Mouse (Mus musculus) lung, adult 2 months (tissue): ENCODE measurements at regions not wholly inside any gene's neighbourhood (a gene's known extent, or its start where the extent isn't known, plus 50 kb on each side); places are given as distances from the start of the nearest gene placed in this dataset.

Experiments
- DNase-seq: peaks from one replicate; pipeline ENCODE4 v3.0.0; 2022
- H3K4me1 ChIP-seq: fragments of 200-500 bp; 2 replicates; pipeline ENCODE4 v1.6.1; 2011; ENCODE audit warnings: low read length; ENCODE audit not compliant: control insufficient read depth, insufficient read depth
- H3K4me3 ChIP-seq: fragments of 200-500 bp; replicated peaks from 2 replicates; pipeline ENCODE3; 2011; ENCODE audit warnings: low read depth, mild to moderate bottlenecking, control low read depth, low read length; ENCODE audit errors: extremely low read depth
- CTCF ChIP-seq: fragments of 200-500 bp; IDR thresholded peaks from 2 replicates; pipeline ENCODE4 v1.5.1; 2011; ENCODE audit warnings: mild to moderate bottlenecking, low read length, control low read depth; ENCODE audit not compliant: insufficient read depth
- POLR2A ChIP-seq: fragments of 200-500 bp; IDR thresholded peaks from 2 replicates; pipeline ENCODE4 v1.6.1; 2011; ENCODE audit warnings: low read depth, mild to moderate bottlenecking, control low read depth, low read length, borderline replicate concordance; ENCODE audit errors: extremely low read depth
- WGBS: fragments of 180-500 bp; shearing (Covaris S2); methylation state at CpG from one replicate; pipeline ENCODE4 v1.1.7; 2018; 5-methylcytosine and 5-hydroxymethylcytosine counted together

GRCm38 (mm10) chr9:46889933-46890662, 108.4 kb upstream of the Gm4791 start:
- no peaks in the 10 kb centered on the region for H3K4me1 ChIP-seq
- no peak overlapping the region for H3K4me3 ChIP-seq
- no peak for TF ChIP-seq POLR2A
- no peak for TF ChIP-seq CTCF
- 83% methylated on average over 4 of the region's 4 CpGs for WGBS
- no peak for DNase-seq

DNA sequence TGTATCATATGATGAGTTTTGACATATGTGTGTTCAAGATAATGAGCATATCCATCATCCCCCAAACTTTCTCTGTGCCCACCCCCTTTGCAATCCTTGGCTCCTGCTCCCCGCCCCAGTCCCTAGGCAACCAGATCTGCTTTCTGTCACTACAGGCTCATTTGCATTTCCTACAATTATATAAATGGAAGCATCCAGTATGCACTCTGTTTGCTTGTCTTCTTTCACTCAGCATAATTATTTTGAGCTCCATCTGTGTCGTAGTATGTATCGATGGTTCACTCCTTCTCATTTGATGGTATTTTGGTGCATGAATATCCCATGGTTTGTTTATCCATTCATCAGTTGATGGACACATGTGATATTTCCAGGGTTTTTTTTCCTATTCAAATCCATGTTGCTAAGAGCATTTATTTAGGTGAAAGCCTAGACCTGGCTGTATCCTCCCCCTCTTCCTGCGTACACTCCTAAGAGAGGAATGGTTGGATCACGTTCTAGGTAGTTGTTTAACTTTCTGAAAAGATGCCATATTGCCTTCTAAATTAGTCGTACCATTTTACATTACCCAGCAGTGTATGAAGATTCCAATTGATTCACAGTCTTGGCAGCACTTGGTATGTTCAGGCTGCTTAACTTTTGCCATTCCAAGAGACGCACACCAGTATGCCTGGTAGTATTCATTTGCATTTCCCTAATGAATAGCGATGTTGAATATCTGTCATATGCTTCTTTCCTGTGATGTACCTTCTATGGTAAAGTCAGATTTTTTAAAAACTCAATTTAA, 127.1 kb upstream of the Gm4791 start:
- Histone ChIP-seq H3K4me3 (no peak overlapping the region), H3K4me1 (no peaks in the 10 kb centered on the region)
- TF ChIP-seq CTCF = no peak
- no peak for TF ChIP-seq POLR2A
- 87% methylated on average over 8 of the region's 8 CpGs for WGBS
- no peak for DNase-seq

GRCm38 (mm10) chr9:46863934-46864333, 134.6 kb upstream of the Gm4791 start:
- no peak for DNase-seq
- 17% methylated on average over 4 of the region's 4 CpGs for WGBS
- no peak for TF ChIP-seq CTCF
- TF ChIP-seq POLR2A = no peak
- Histone ChIP-seq H3K4me3 (no peak overlapping the region), H3K4me1 (no peaks in the 10 kb centered on the region)

GRCm38 (mm10) chr9:46851753-46852152, 146.8 kb upstream of the Gm4791 start:
- 91% methylated on average over 13 of the region's 13 CpGs for WGBS
- Histone ChIP-seq H3K4me3 (no peak overlapping the region), H3K4me1 (no peaks in the 10 kb centered on the region)
- DNase-seq = no peak
- TF ChIP-seq POLR2A (no peak), CTCF (no peak)

GRCm38 (mm10) chr9:46851336-46851735, 147.2 kb upstream of the Gm4791 start:
- Histone ChIP-seq H3K4me3 (no peak overlapping the region), H3K4me1 (no peaks in the 10 kb centered on the region)
- no peak for DNase-seq
- WGBS = 80% methylated on average over 10 of the region's 10 CpGs
- TF ChIP-seq POLR2A (no peak), CTCF (no peak)

DNA sequence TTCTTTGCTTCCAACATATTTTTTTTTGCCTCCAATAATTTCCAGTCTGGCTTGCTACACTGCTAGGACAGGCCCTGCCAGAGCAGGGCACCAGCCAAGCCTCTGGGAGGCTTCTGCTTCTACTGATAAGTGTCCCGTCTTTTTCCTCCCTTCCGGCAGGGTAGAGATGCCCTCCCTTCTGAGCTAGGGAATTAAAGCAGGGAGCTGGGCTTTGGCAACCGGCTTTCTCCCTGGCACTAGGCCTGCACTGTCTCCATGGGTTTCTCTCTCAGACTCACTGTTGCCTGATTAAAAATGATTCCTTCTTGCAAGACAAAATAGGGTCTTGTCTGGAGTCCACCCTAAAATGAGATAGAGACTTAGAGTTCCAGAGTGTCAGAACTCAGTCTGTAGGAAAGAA, 153.3 kb upstream of the Gm4791 start:
- WGBS = 65% methylated on average over 3 of the region's 3 CpGs
- TF ChIP-seq CTCF (no peak), POLR2A (no peak)
- Histone ChIP-seq H3K4me3 (no peak overlapping the region), H3K4me1 (no peaks in the 10 kb centered on the region)
- DNase-seq = no peak

GRCm38 (mm10) chr9:46843781-46844180, 154.8 kb upstream of the Gm4791 start:
- DNase-seq = no peak
- TF ChIP-seq POLR2A (no peak), CTCF (no peak)

DNA sequence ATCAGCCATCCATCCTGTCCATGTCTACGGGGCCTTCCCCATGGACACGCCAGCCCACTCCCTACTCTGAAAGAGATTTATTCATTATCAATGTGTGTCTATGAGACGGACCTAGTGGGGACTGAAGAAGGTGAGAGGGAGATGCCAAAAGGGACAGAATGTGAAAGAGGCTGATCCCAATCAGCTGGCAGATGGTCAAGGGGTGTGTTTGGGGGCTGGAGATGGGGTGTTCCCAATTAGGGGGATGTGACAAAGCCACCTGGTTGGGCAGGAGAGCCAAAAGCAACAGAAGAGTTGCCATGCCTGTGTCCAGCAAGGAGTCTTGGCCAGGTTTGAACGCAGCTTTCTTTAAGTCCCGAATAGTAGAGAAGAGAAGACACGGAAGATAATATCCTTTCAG, 157.0 kb upstream of the Gm4791 start:
- no peak for DNase-seq
- no peak overlapping the region for H3K4me3 ChIP-seq
- TF ChIP-seq POLR2A (no peak), CTCF (no peak)
- no peaks in the 10 kb centered on the region for H3K4me1 ChIP-seq
- WGBS = 82% methylated on average over 6 of the region's 6 CpGs

More at GRCm38 (mm10) chr9:46843781-46844180, 154.8 kb upstream of the Gm4791 start:
- 83% methylated on average over 7 of the region's 7 CpGs for WGBS
- Histone ChIP-seq H3K4me3 (no peak overlapping the region), H3K4me1 (no peaks in the 10 kb centered on the region)

- TF ChIP-seq CTCF (no peak), POLR2A (no peak)
- Histone ChIP-seq H3K4me3 (no peak overlapping the region), H3K4me1 (no peaks in the 10 kb centered on the region)
- no peak for DNase-seq
- WGBS = 55% methylated on average over 7 of the region's 7 CpGs
These were observed 163.3 kb upstream of the Gm4791 start for GRCm38 (mm10) chr9:46835261-46835660.
